Mouse (Mus musculus) retina, postnatal 1 day (tissue): ENCODE measurements around the gene Itprip.

Source experiments
- DNase-seq: peaks from one replicate; pipeline ENCODE4 v3.0.0-alpha.2; 2012

The Itprip gene

GRCm38 (mm10) chr19:47919126-47919965, at the start of gene Itprip, which contains the start of gene Cfap43:
Gene Itprip (minus strand): TSS chr19:47919299.
Gene Cfap43 (minus strand): TSS chr19:47919287.
- DNase-seq: peak; percentile 89

DNA sequence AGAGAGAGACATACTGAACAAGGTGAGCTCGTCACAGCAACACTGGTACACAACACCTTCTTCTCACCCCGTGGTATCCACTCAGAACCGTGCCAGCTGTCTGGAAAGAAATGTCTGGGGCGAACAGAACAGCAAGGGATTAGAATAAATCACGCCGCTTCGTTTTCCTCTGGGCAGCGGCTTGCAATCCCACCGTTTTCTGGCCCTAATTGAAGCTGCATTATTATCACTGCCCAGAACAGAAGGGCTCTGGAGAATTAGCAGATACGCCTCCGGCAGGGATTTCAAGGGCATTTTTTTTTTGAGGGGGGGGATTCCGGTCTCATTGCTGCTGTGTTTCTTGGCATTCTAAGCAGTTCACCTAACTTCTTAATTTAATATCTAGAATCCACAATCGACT, 39.1 kb upstream of the Itprip start:
- peak; percentile 31 for DNase-seq

- DNase-seq: no peak
Measured at GRCm38 (mm10) chr19:47953169-47953568, 34.1 kb upstream of the Itprip start.

DNA sequence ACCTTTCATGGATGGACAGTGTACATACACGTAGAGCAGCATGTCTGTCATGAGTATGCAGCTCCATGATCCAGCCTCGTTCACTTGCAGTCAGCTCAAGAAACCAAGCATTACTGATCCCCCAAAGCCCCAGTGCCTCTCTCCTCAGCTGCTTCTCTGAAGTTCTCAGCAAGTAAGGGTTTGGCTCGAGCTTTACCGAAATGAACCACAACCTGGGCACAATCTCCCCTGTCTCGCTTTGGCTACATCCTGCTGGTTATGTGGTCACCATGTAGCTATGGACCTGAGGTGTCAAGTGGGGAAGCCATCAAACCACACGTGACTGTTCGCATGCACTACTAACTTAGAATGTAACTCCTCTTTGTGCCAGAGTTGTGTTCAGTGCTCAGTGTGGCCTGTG, 31.8 kb upstream of the Itprip start:
- no peak for DNase-seq

- DNase-seq: peak; percentile 69
Measured at GRCm38 (mm10) chr19:47946821-47947465, 27.8 kb upstream of the Itprip start.

DNA sequence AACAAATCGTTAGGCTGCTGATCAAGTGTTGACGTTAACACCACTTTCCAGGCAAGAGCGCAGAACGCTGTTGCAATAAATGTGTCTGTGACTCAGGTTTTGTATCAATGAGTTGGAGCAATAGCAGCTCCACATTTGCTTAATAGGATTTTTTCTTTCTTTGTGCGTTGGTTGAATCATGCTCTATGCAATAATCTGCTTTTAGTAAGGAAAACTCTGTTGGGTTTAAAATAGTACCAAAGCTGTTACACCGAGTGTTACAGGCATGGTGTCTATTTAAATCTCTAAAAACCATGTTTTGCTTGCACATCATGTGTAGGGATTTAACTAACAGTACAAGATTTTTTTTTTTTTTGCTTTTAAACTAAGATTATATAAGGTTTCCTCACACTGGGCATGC, 20.3 kb upstream of the Itprip start:
- no peak for DNase-seq

DNA sequence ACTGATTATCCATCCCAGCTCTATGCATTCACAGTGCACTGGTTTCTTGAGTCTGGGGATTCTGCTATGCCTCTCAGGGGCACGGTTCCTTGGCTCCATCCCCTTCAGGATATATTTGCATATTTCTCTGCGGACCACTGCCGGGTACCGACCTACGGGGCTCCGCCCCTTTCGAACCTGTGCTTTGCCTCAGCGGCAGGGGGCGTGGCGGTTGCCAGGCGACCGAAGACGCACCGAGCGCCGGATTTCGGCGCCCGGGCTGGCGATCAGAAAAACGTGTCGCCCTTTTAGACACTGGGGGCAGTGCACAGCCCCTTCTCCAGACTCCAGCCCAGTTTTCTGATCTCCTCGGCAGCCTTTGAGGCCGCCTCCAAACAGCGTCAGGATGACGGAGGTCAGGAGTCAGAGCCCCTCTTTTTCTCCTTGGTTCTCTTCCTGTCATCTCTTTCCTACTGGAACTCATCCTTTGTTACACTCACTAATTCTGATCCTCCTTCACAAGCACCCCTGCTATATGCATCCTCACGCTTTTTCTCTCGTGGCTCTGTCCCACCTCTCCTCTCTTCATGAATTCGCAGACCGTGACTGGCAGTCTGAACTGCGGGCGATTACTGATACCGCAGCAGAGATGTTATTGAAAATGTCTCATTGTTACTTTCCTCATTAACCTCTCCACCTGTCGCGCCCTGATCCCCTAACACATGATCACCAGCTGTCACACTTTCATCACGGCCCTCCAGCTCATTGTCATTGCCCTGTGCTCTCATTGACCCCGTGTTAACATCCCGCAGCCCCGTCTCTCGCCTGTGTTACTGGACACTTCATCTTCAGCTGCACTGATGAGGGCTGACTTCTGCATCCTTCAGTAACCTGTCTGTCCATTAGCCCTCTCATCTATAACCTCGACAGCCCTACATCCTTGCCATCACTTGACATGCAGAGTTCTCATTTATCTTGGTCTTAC, 18.6 kb upstream of the Itprip start, which contains the start of gene Cfap58:
TSS of gene Cfap58 (plus strand) at position 233 of the 964 bp plus-strand sequence.
- DNase-seq: peak; percentile 90

DNA sequence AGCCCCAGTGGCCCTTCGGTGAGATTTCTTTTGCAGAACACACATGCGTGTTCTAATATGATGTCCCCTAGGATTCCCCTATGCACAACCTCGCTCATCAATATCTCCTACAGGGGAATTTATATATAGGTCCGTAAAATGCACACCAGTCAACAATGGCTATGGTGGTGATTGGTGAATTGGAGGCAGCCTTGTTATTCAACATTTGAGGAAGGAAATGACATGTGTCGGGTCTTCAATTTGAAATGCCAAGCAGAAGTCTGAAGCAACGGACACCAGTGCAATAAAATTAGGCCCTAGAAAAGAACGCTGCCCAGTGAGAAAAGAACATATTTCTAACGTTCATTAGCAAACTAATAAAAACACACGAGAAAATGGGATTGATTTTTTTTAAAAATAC, 17.8 kb upstream of the Itprip start:
- DNase-seq: no peak

- no peak for DNase-seq
Measured at GRCm38 (mm10) chr19:47936490-47936889, 17.4 kb upstream of the Itprip start.

DNA sequence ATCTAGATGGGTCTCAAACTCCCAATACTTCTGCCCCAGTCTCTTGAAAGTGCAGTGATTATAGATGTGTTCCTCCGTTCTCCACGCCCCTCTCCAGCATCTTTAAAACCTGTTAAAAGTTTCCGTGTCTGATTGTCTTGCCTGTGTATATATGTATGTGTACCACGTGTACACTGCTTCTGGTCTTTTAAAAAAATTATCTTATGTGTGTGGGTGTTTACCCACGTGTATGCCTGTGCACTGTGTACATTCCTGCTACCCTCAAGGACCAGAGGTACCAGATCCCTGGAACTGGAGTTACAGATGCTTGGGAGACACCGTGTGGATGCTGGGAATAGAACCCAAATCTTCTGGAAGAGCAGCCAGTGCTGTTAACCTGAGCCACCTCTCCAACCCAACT, 16.4 kb upstream of the Itprip start:
- DNase-seq: no peak

GRCm38 (mm10) chr19:47934636-47935238, 15.6 kb upstream of the Itprip start:
- no peak for DNase-seq

- DNase-seq: no peak
Measured at GRCm38 (mm10) chr19:47934146-47934545, 15.0 kb upstream of the Itprip start.

GRCm38 (mm10) chr19:47931982-47932638, 13.0 kb upstream of the Itprip start:
- peak; percentile 77 for DNase-seq

GRCm38 (mm10) chr19:47929043-47929442, 9.9 kb upstream of the Itprip start:
- no peak for DNase-seq

- DNase-seq: no peak
Measured at GRCm38 (mm10) chr19:47927032-47927431, 7.9 kb upstream of the Itprip start.

GRCm38 (mm10) chr19:47925819-47926218, 6.7 kb upstream of the Itprip start:
- DNase-seq: no peak

GRCm38 (mm10) chr19:47919966-47920375, 872 bp upstream of the Itprip start:
- no peak for DNase-seq

- no peak for DNase-seq
Measured at GRCm38 (mm10) chr19:47918455-47919101, 521 bp downstream of the Itprip start.

GRCm38 (mm10) chr19:47918016-47918415, 1.1 kb downstream of the Itprip start:
- DNase-seq: no peak

- no peak for DNase-seq
Measured at GRCm38 (mm10) chr19:47917396-47917795, 1.7 kb downstream of the Itprip start.

GRCm38 (mm10) chr19:47915251-47915650, 3.8 kb downstream of the Itprip start:
- no peak for DNase-seq
